Mouse (Mus musculus): ENCODE results near the gene Jak2. TPM values are rescaled to one million over a fixed set of nuclear protein-coding genes. Genes with fewer than 3 reads are reported as not detected.

Jak2 gene
- polyA plus RNA-seq, 1 experiment from 2014 or later = 14.4 TPM

GRCm38 (mm10) chr19:29285451-29285869 lies 33.8 kb downstream of the Jak2 start:
- Histone ChIP-seq H3K9me3 (replicated peaks; ENCODE audit: control insufficient read depth, low read length, poor library complexity, severe bottlenecking) (no peaks in the 10 kb centered on the region), H3K36me3 (ENCODE audit: control insufficient read depth, insufficient read depth, low read length) (peaks cover 9% of the 10 kb centered on the region), H3K4me3 (ENCODE audit: low read depth, low read length) (no peak overlapping the region), H3K4me2 (ENCODE audit: low read length) (no peak overlapping the region), H3K27ac (ENCODE audit: low read length) (no peak overlapping the region), H3K9ac (ENCODE audit: low read depth, low read length) (no peak overlapping the region), H3K27me3 (ENCODE audit: control insufficient read depth, insufficient read depth, low read depth, low read length) (no peaks in the 10 kb centered on the region), H3K4me1 (ENCODE audit: control insufficient read depth, insufficient read depth, low read length) (0 out of 2 replicates have a peak, but pooled peaks cover 4% of the 10 kb centered on the region)
- ATAC-seq = peak; percentile 66
- 7% methylated on average over 7 of the region's 7 CpGs for WGBS

- H3K4me1 ChIP-seq (ENCODE audit: control insufficient read depth, insufficient read depth, low read length) = 0 out of 2 replicates have a peak, but pooled peaks cover 4% of the 10 kb centered on the region
- no peak overlapping the region for H3K9ac ChIP-seq (ENCODE audit: low read depth, low read length)
- no peak overlapping the region for H3K4me2 ChIP-seq (ENCODE audit: low read length)
- no peaks in the 10 kb centered on the region for H3K9me3 ChIP-seq (replicated peaks; ENCODE audit: control insufficient read depth, low read length, poor library complexity, severe bottlenecking)
- H3K27me3 ChIP-seq (ENCODE audit: control insufficient read depth, insufficient read depth, low read depth, low read length) = no peaks in the 10 kb centered on the region
- no peak overlapping the region for H3K4me3 ChIP-seq (ENCODE audit: low read depth, low read length)
- H3K36me3 ChIP-seq (ENCODE audit: control insufficient read depth, insufficient read depth, low read length) = peaks cover 14% of the 10 kb centered on the region
- ATAC-seq = no peak
- 74% methylated on average over 8 of the region's 8 CpGs for WGBS
- H3K27ac ChIP-seq (ENCODE audit: low read length) = no peak overlapping the region
Observed at GRCm38 (mm10) chr19:29287863-29288262, 36.2 kb downstream of the Jak2 start.

- WGBS = 87% methylated on average over 14 of the region's 14 CpGs
- Histone ChIP-seq H3K4me3 (ENCODE audit: low read depth, low read length) (no peak overlapping the region), H3K36me3 (ENCODE audit: control insufficient read depth, insufficient read depth, low read length) (peaks cover 16% of the 10 kb centered on the region), H3K4me1 (ENCODE audit: control insufficient read depth, insufficient read depth, low read length) (no peaks in the 10 kb centered on the region), H3K27ac (ENCODE audit: low read length) (no peak overlapping the region), H3K4me2 (ENCODE audit: low read length) (no peak overlapping the region), H3K9me3 (replicated peaks; ENCODE audit: control insufficient read depth, low read length, poor library complexity, severe bottlenecking) (no peaks in the 10 kb centered on the region), H3K27me3 (ENCODE audit: control insufficient read depth, insufficient read depth, low read depth, low read length) (no peaks in the 10 kb centered on the region), H3K9ac (ENCODE audit: low read depth, low read length) (no peak overlapping the region)
- ATAC-seq = no peak
Observed at GRCm38 (mm10) chr19:29291532-29291931, 39.9 kb downstream of the Jak2 start.

- Histone ChIP-seq H3K4me2 (ENCODE audit: low read length) (no peak overlapping the region), H3K27me3 (ENCODE audit: control insufficient read depth, insufficient read depth, low read depth, low read length) (no peaks in the 10 kb centered on the region), H3K27ac (ENCODE audit: low read length) (no peak overlapping the region), H3K9ac (ENCODE audit: low read depth, low read length) (no peak overlapping the region), H3K4me1 (ENCODE audit: control insufficient read depth, insufficient read depth, low read length) (no peaks in the 10 kb centered on the region), H3K36me3 (ENCODE audit: control insufficient read depth, insufficient read depth, low read length) (peaks cover 14% of the 10 kb centered on the region), H3K9me3 (replicated peaks; ENCODE audit: control insufficient read depth, low read length, poor library complexity, severe bottlenecking) (no peaks in the 10 kb centered on the region), H3K4me3 (ENCODE audit: low read depth, low read length) (no peak overlapping the region)
- no peak for ATAC-seq
- 83% methylated on average over 4 of the region's 4 CpGs for WGBS
Observed at GRCm38 (mm10) chr19:29292546-29292945, 40.9 kb downstream of the Jak2 start.

- H3K4me1 ChIP-seq (ENCODE audit: control insufficient read depth, insufficient read depth, low read length) = no peaks in the 10 kb centered on the region
- ATAC-seq = no peak
- peaks cover 11% of the 10 kb centered on the region for H3K36me3 ChIP-seq (ENCODE audit: control insufficient read depth, insufficient read depth, low read length)
- no peak overlapping the region for H3K9ac ChIP-seq (ENCODE audit: low read depth, low read length)
- no peaks in the 10 kb centered on the region for H3K27me3 ChIP-seq (ENCODE audit: control insufficient read depth, insufficient read depth, low read depth, low read length)
- H3K9me3 ChIP-seq (replicated peaks; ENCODE audit: control insufficient read depth, low read length, poor library complexity, severe bottlenecking) = no peaks in the 10 kb centered on the region
- 66% methylated on average over 2 of the region's 2 CpGs for WGBS
- H3K4me2 ChIP-seq (ENCODE audit: low read length) = no peak overlapping the region
- H3K27ac ChIP-seq (ENCODE audit: low read length) = no peak overlapping the region
- no peak overlapping the region for H3K4me3 ChIP-seq (ENCODE audit: low read depth, low read length)
Observed at GRCm38 (mm10) chr19:29294756-29295155, 43.1 kb downstream of the Jak2 start.

- Histone ChIP-seq H3K27me3 (ENCODE audit: control insufficient read depth, insufficient read depth, low read depth, low read length) (no peaks in the 10 kb centered on the region), H3K9ac (ENCODE audit: low read depth, low read length) (no peak overlapping the region), H3K36me3 (ENCODE audit: control insufficient read depth, insufficient read depth, low read length) (peaks cover 23% of the 10 kb centered on the region), H3K4me1 (ENCODE audit: control insufficient read depth, insufficient read depth, low read length) (no peaks in the 10 kb centered on the region), H3K4me2 (ENCODE audit: low read length) (no peak overlapping the region), H3K4me3 (ENCODE audit: low read depth, low read length) (no peak overlapping the region), H3K9me3 (replicated peaks; ENCODE audit: control insufficient read depth, low read length, poor library complexity, severe bottlenecking) (no peaks in the 10 kb centered on the region), H3K27ac (ENCODE audit: low read length) (no peak overlapping the region)
- ATAC-seq = no peak
Observed at GRCm38 (mm10) chr19:29296166-29296565, 44.5 kb downstream of the Jak2 start.

- Histone ChIP-seq H3K4me1 (ENCODE audit: control insufficient read depth, insufficient read depth, low read length) (no peaks in the 10 kb centered on the region), H3K4me2 (ENCODE audit: low read length) (no peak overlapping the region), H3K36me3 (ENCODE audit: control insufficient read depth, insufficient read depth, low read length) (peaks cover 21% of the 10 kb centered on the region), H3K4me3 (ENCODE audit: low read depth, low read length) (no peak overlapping the region), H3K27ac (ENCODE audit: low read length) (no peak overlapping the region), H3K27me3 (ENCODE audit: control insufficient read depth, insufficient read depth, low read depth, low read length) (no peaks in the 10 kb centered on the region), H3K9me3 (replicated peaks; ENCODE audit: control insufficient read depth, low read length, poor library complexity, severe bottlenecking) (no peaks in the 10 kb centered on the region), H3K9ac (ENCODE audit: low read depth, low read length) (no peak overlapping the region)
- 92% methylated on average over 1 of the region's 1 CpGs for WGBS
- ATAC-seq = no peak
Observed at GRCm38 (mm10) chr19:29297366-29297765, 45.7 kb downstream of the Jak2 start.

- Histone ChIP-seq H3K4me3 (ENCODE audit: low read depth, low read length) (no peak overlapping the region), H3K9me3 (replicated peaks; ENCODE audit: control insufficient read depth, low read length, poor library complexity, severe bottlenecking) (no peaks in the 10 kb centered on the region), H3K27me3 (ENCODE audit: control insufficient read depth, insufficient read depth, low read depth, low read length) (no peaks in the 10 kb centered on the region), H3K27ac (ENCODE audit: low read length) (no peak overlapping the region), H3K36me3 (ENCODE audit: control insufficient read depth, insufficient read depth, low read length) (peaks cover 22% of the 10 kb centered on the region), H3K4me1 (ENCODE audit: control insufficient read depth, insufficient read depth, low read length) (0 out of 2 replicates have a peak, but pooled peaks cover 3% of the 10 kb centered on the region), H3K9ac (ENCODE audit: low read depth, low read length) (no peak overlapping the region), H3K4me2 (ENCODE audit: low read length) (no peak overlapping the region)
- 87% methylated on average over 13 of the region's 13 CpGs for WGBS
- no peak for ATAC-seq
Observed at GRCm38 (mm10) chr19:29300919-29301318, 49.3 kb downstream of the Jak2 start.

- Histone ChIP-seq H3K4me3 (ENCODE audit: low read depth, low read length) (no peak overlapping the region), H3K36me3 (ENCODE audit: control insufficient read depth, insufficient read depth, low read length) (peaks cover 19% of the 10 kb centered on the region), H3K9ac (ENCODE audit: low read depth, low read length) (no peak overlapping the region), H3K27ac (ENCODE audit: low read length) (no peak overlapping the region), H3K4me1 (ENCODE audit: control insufficient read depth, insufficient read depth, low read length) (0 out of 2 replicates have a peak, but pooled peaks cover 3% of the 10 kb centered on the region), H3K27me3 (ENCODE audit: control insufficient read depth, insufficient read depth, low read depth, low read length) (no peaks in the 10 kb centered on the region), H3K4me2 (ENCODE audit: low read length) (no peak overlapping the region), H3K9me3 (replicated peaks; ENCODE audit: control insufficient read depth, low read length, poor library complexity, severe bottlenecking) (no peaks in the 10 kb centered on the region)
- no peak for ATAC-seq
- WGBS = 97% methylated on average over 2 of the region's 2 CpGs
Observed at GRCm38 (mm10) chr19:29302119-29302518, 50.5 kb downstream of the Jak2 start.
